9 mouse cellular contexts compared by ENCODE assay signal in the genomic region with DNA sequence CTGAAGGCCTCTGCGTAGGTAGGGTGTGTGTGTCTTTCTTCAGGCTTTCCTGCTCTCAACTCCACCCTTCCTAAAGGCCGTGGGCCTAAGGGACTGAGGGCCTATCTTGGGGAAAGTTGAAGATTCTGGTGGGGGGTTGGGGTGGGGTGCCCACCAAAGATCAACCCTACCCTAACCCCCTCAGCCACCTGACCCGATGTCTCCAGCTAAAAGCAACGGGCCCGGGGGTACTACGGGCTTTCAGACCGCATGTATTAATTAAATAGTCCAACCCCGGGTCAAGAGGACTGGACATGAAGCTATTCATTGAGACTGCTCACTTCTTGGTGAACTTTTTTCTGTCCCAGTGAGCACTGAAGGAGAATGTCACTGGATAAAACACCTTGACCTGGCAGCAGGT. TPM values are rescaled to one million over a fixed set of nuclear protein-coding genes. Genes with fewer than 3 reads are reported as not detected.
DNase-seq lines count a peak whose midpoint lies in the region; ATAC-seq and TF ChIP-seq lines count a peak whose summit lies in the region.
"Had no signal": no experiment of that assay in that cellular context is flagged by ENCODE, and none has a peak within 500 bp of the region (broad histone marks: within the 10 kb centered on the region; RNA-seq: fewer than 3 reads in every experiment).

No protein-coding gene starts in this region.

- no peak for DNase-seq in heart, postnatal 14 days
- DNase-seq in hindbrain, embryonic 11.5 days (ENCODE audit: low spot score): no peak
- DNase-seq in yolk sac, embryonic 10.5 days (ENCODE audit: low spot score): no peak
- DNase-seq in adrenal gland, adult 8-10 months: no peak
- no peak for DNase-seq in gastrocnemius, postnatal 4 days (ENCODE audit: low spot score in 2 of 2)

- no peaks in the 10 kb centered on the region for H3K9me3 ChIP-seq in heart, embryonic 14.5 days (ENCODE audit: control insufficient read depth, low read length)
- no peaks in the 10 kb centered on the region for H3K9me3 ChIP-seq in hindbrain, embryonic 11.5 days (ENCODE audit: control insufficient read depth, low read length)

- WGBS in heart, embryonic 14.5 days: 84% methylated on average over 8 of the region's 8 CpGs
- 81% methylated on average over 8 of the region's 8 CpGs for WGBS in hindbrain, embryonic 11.5 days
- WGBS in macrophage (ENCODE audit: missing documents): 83% methylated on average over 8 of the region's 8 CpGs

- no peak for TF ChIP-seq POLR2A in bone marrow macrophage, adult 2 months (IDR thresholded peaks at IDR 0.05; ENCODE audit: borderline replicate concordance, low read depth, low read length)

- ATAC-seq in heart, embryonic 14.5 days (ENCODE audit: insufficient number of reproducible peaks, insufficient read depth, low FRiP score, low read depth): no peak
- ATAC-seq in hindbrain, embryonic 11.5 days (ENCODE audit: low FRiP score): peak; percentile 1; the same call in 1 of the 2 replicates

- H3K36me3 ChIP-seq in heart, embryonic 14.5 days (ENCODE audit: control insufficient read depth, insufficient read depth, low read length): no peaks in the 10 kb centered on the region
- H3K36me3 ChIP-seq in hindbrain, embryonic 11.5 days (ENCODE audit: control insufficient read depth, insufficient read depth, low read length): no peaks in the 10 kb centered on the region
- no peaks in the 10 kb centered on the region for H3K36me3 ChIP-seq in macrophage (ENCODE audit: inconsistent target)

- H3K9ac ChIP-seq in heart, embryonic 14.5 days (ENCODE audit: low read length): peak overlapping the region; percentile 84
- no peak overlapping the region; the same call in 1 of the 2 replicates for H3K9ac ChIP-seq in hindbrain, embryonic 11.5 days (ENCODE audit: low read depth, low read length)

- peak overlapping the region; percentile 63 for H3K4me2 ChIP-seq in heart, embryonic 14.5 days (ENCODE audit: low read length)
- no peak overlapping the region for H3K4me2 ChIP-seq in hindbrain, embryonic 11.5 days (replicated peaks; ENCODE audit: low read depth, low read length)

- peak overlapping the region; percentile 55 to 58; a peak in 3 of 4 replicates for H3K4me3 ChIP-seq in heart, embryonic 14.5 days (ENCODE audit: control insufficient read depth in 1 of 2, insufficient read depth in 1 of 2, low read depth in 1 of 2, low read length in 2 of 2)
- H3K4me3 ChIP-seq in bone marrow macrophage, adult 2 months (ENCODE audit: insufficient read depth, low read length): no peak overlapping the region
- H3K4me3 ChIP-seq in hindbrain, embryonic 11.5 days (ENCODE audit: low read depth, low read length): no peak overlapping the region
- H3K4me3 ChIP-seq in macrophage (ENCODE audit: inconsistent target): peak overlapping the region; percentile 31; the same call in 1 of the 2 replicates

- H3K4me1 ChIP-seq in heart, embryonic 14.5 days (ENCODE audit: control insufficient read depth in 2 of 2, insufficient read depth in 2 of 2, low read length in 2 of 2): peaks cover 43 to 44% of the 10 kb centered on the region in 2 experiments
- H3K4me1 ChIP-seq in bone marrow macrophage, adult 2 months (ENCODE audit: control insufficient read depth, insufficient read depth, low read length): peaks cover 79% of the 10 kb centered on the region
- H3K4me1 ChIP-seq in hindbrain, embryonic 11.5 days (replicated peaks; ENCODE audit: control insufficient read depth, insufficient read depth, low read length): peaks cover 7% of the 10 kb centered on the region

- H3K79me2 ChIP-seq in macrophage (ENCODE audit: inconsistent target): no peaks in the 10 kb centered on the region

- intact Hi-C loops in heart, postnatal 14 days (cut with DNase I): no loop called here

- no peak for TF ChIP-seq CTCF in bone marrow macrophage, adult 2 months (IDR thresholded peaks at IDR 0.05; ENCODE audit: low read depth, low read length)

- no peaks in the 10 kb centered on the region for H3K27me3 ChIP-seq in heart, embryonic 14.5 days (ENCODE audit: control insufficient read depth, insufficient read depth, low read length)
- no peaks in the 10 kb centered on the region for H3K27me3 ChIP-seq in hindbrain, embryonic 11.5 days (ENCODE audit: control insufficient read depth, insufficient read depth, low read length)

- H3K27ac ChIP-seq in heart, embryonic 14.5 days (replicated peaks in 1 of 2; ENCODE audit: control insufficient read depth in 1 of 2, insufficient read depth in 1 of 2, low read depth in 2 of 2, low read length in 2 of 2): peak overlapping the region; percentile 87 to 95
- H3K27ac ChIP-seq in bone marrow macrophage, adult 2 months (ENCODE audit: insufficient read depth, low read depth, low read length): peak overlapping the region; percentile 65; the same call in 1 of the 2 replicates
- no peak overlapping the region; the same call in 1 of the 2 replicates for H3K27ac ChIP-seq in hindbrain, embryonic 11.5 days (ENCODE audit: low read depth, low read length)
- peak overlapping the region; percentile 62 for H3K27ac ChIP-seq in macrophage

RNA-seq across cellular contexts. Expression of gene Fam229a, which starts 9.0 kb away (rescaled TPM):
- not detected in 2 replicates for polyA plus RNA-seq in heart, embryonic 14.5 days (2014; fragmentation: Nextera tagmentation; extraction: Ambion mirVana)
- total RNA-seq in heart, postnatal 14 days (2021): not detected
- not detected in 2 replicates for polyA plus RNA-seq in bone marrow macrophage, adult 2 months (2012; ENCODE audit: insufficient read depth, insufficient read length, missing spikeins)
- not detected in 2 replicates for polyA plus RNA-seq in hindbrain, embryonic 11.5 days (2014; fragmentation: Nextera tagmentation; extraction: Ambion mirVana)
- total RNA-seq in macrophage (2018; cell fraction: chromatin; rRNA removed): not detected
- total RNA-seq in macrophage (2018; cell fraction: cytosol; rRNA removed): not detected
- not detected for total RNA-seq in macrophage (2018; cell fraction: nucleus; rRNA removed)
- polyA plus RNA-seq in macrophage (2018): not detected in 3 replicates
- total RNA-seq in adrenal gland, adult 8-10 months (2022): 1 to 10 TPM in 1 of 4 experiments, not detected in 3; 1.2 TPM
- not detected for total RNA-seq in gastrocnemius, postnatal 4 days (2021)

RNA-seq across cellular contexts. Expression of gene Tssk3, which starts 9.2 kb away (rescaled TPM):
- polyA plus RNA-seq in heart, embryonic 14.5 days (2014; fragmentation: Nextera tagmentation; extraction: Ambion mirVana): not detected in 2 replicates
- not detected for total RNA-seq in heart, postnatal 14 days (2021)
- not detected in 2 replicates for polyA plus RNA-seq in bone marrow macrophage, adult 2 months (2012; ENCODE audit: insufficient read depth, insufficient read length, missing spikeins)
- not detected in 2 replicates for polyA plus RNA-seq in hindbrain, embryonic 11.5 days (2014; fragmentation: Nextera tagmentation; extraction: Ambion mirVana)
- total RNA-seq in macrophage (2018; cell fraction: chromatin; rRNA removed): 1 to 10 TPM in 3 of 26 experiments, under 1 TPM in 3, not detected in 20; 0.59 to 4.2 (median 1.0) TPM
- total RNA-seq in macrophage (2018; cell fraction: cytosol; rRNA removed): under 1 TPM in 6 of 26 experiments, not detected in 20; 0.09 to 0.17 (median 0.13) TPM
- 1 to 10 TPM in 1 of 26 experiments, under 1 TPM in 14, not detected in 11; 0.35 to 1.2 (median 0.56) TPM for total RNA-seq in macrophage (2018; cell fraction: nucleus; rRNA removed)
- not detected in 3 replicates for polyA plus RNA-seq in macrophage (2018)
- not detected for total RNA-seq in adrenal gland, adult 8-10 months (2022)
- total RNA-seq in gastrocnemius, postnatal 4 days (2021): not detected
- total RNA-seq: layer of hippocampus, postnatal 14 days had no signal

RNA-seq across cellular contexts. Expression of gene Marcksl1, which starts 13.4 kb away (rescaled TPM):
- 301 and 313 TPM in 2 replicates for polyA plus RNA-seq in heart, embryonic 14.5 days (2014; fragmentation: Nextera tagmentation; extraction: Ambion mirVana)
- total RNA-seq in heart, postnatal 14 days (2021): 10 to 100 TPM; 13.6 to 23.8 TPM
- 157 and 166 TPM in 2 replicates for polyA plus RNA-seq in bone marrow macrophage, adult 2 months (2012; ENCODE audit: insufficient read depth, insufficient read length, missing spikeins)
- polyA plus RNA-seq in hindbrain, embryonic 11.5 days (2014; fragmentation: Nextera tagmentation; extraction: Ambion mirVana): 1,707 and 1,864 TPM in 2 replicates
- 100 to 1,000 TPM in 19 of 26 experiments, 10 to 100 TPM in 5, 1 to 10 TPM in 2; 3.3 to 636 (median 208) TPM for total RNA-seq in macrophage (2018; cell fraction: chromatin; rRNA removed)
- total RNA-seq in macrophage (2018; cell fraction: cytosol; rRNA removed): 1,000 to 10,000 TPM in 10 of 26 experiments, 100 to 1,000 TPM in 12, 10 to 100 TPM in 4; 32.9 to 2,330 (median 543) TPM
- 1,000 to 10,000 TPM in 10 of 26 experiments, 100 to 1,000 TPM in 14, 10 to 100 TPM in 2; 13.0 to 1,557 (median 896) TPM for total RNA-seq in macrophage (2018; cell fraction: nucleus; rRNA removed)
- polyA plus RNA-seq in macrophage (2018): 18.5 to 109 TPM (median 91.5 TPM) in 3 replicates
- 10 to 100 TPM; 36.0 to 48.0 (median 43.9) TPM for total RNA-seq in adrenal gland, adult 8-10 months (2022)
- total RNA-seq in gastrocnemius, postnatal 4 days (2021): 10 to 100 TPM; 63.2 to 63.9 TPM

RNA-seq across cellular contexts. Expression of gene Bsdc1, which starts 38.6 kb away (rescaled TPM):
- 23.2 and 25.5 TPM in 2 replicates for polyA plus RNA-seq in heart, embryonic 14.5 days (2014; fragmentation: Nextera tagmentation; extraction: Ambion mirVana)
- 10 to 100 TPM; 39.6 to 43.9 TPM for total RNA-seq in heart, postnatal 14 days (2021)
- polyA plus RNA-seq in bone marrow macrophage, adult 2 months (2012; ENCODE audit: insufficient read depth, insufficient read length, missing spikeins): 37.3 and 42.3 TPM in 2 replicates
- polyA plus RNA-seq in hindbrain, embryonic 11.5 days (2014; fragmentation: Nextera tagmentation; extraction: Ambion mirVana): 25.6 and 26.3 TPM in 2 replicates
- total RNA-seq in macrophage (2018; cell fraction: chromatin; rRNA removed): 10 to 100 TPM; 45.5 to 69.8 (median 55.4) TPM
- 10 to 100 TPM; 20.6 to 31.9 (median 25.9) TPM for total RNA-seq in macrophage (2018; cell fraction: cytosol; rRNA removed)
- 10 to 100 TPM; 27.3 to 56.2 (median 37.1) TPM for total RNA-seq in macrophage (2018; cell fraction: nucleus; rRNA removed)
- 17.0 to 25.7 TPM (median 21.5 TPM) in 3 replicates for polyA plus RNA-seq in macrophage (2018)
- total RNA-seq in adrenal gland, adult 8-10 months (2022): 10 to 100 TPM; 73.0 to 83.5 (median 80.3) TPM
- 10 to 100 TPM; 32.2 to 35.2 TPM for total RNA-seq in gastrocnemius, postnatal 4 days (2021)

RNA-seq across cellular contexts. Expression of gene Hdac1, which starts 42.5 kb away (rescaled TPM):
- 123 and 124 TPM in 2 replicates for polyA plus RNA-seq in heart, embryonic 14.5 days (2014; fragmentation: Nextera tagmentation; extraction: Ambion mirVana)
- 10 to 100 TPM; 23.9 to 24.2 TPM for total RNA-seq in heart, postnatal 14 days (2021)
- 75.2 and 83.9 TPM in 2 replicates for polyA plus RNA-seq in bone marrow macrophage, adult 2 months (2012; ENCODE audit: insufficient read depth, insufficient read length, missing spikeins)
- 206 and 220 TPM in 2 replicates for polyA plus RNA-seq in hindbrain, embryonic 11.5 days (2014; fragmentation: Nextera tagmentation; extraction: Ambion mirVana)
- total RNA-seq in macrophage (2018; cell fraction: chromatin; rRNA removed): 100 to 1,000 TPM in 15 of 26 experiments, 10 to 100 TPM in 11; 74.4 to 250 (median 111) TPM
- 10 to 100 TPM; 36.2 to 57.7 (median 44.3) TPM for total RNA-seq in macrophage (2018; cell fraction: cytosol; rRNA removed)
- total RNA-seq in macrophage (2018; cell fraction: nucleus; rRNA removed): 100 to 1,000 TPM in 3 of 26 experiments, 10 to 100 TPM in 23; 46.3 to 220 (median 82.6) TPM
- polyA plus RNA-seq in macrophage (2018): 45.9 to 65.7 TPM (median 51.4 TPM) in 3 replicates
- total RNA-seq in adrenal gland, adult 8-10 months (2022): 10 to 100 TPM; 41.0 to 84.1 (median 61.0) TPM
- total RNA-seq in gastrocnemius, postnatal 4 days (2021): 10 to 100 TPM; 39.5 to 42.1 TPM

Comparison
In these comparisons a context has a peak if more than half of its experiments do, and no peak if none do; other contexts are left out.
1. H3K4me3 ChIP-seq: peak in heart, embryonic 14.5 days (2 of 2) and macrophage (single experiment); none in bone marrow macrophage, adult 2 months (single experiment) and hindbrain, embryonic 11.5 days (single experiment).